Mouse (Mus musculus) left cerebral cortex, adult 18-20 months (tissue): ENCODE measurements around the gene Arhgef7. TPM values are rescaled to one million over a fixed set of nuclear protein-coding genes. Genes with fewer than 3 reads are reported as not detected.
"Not testable (repeated sequence)": the region's sequence is repeated elsewhere in the genome, so short reads cannot be mapped to it uniquely, and the experiment has no call there.

Experiments used
- DNase-seq, 2 experiments: peaks; one replicate each; pipeline ENCODE4 v3.0.0; 2021 to 2022; ENCODE audit warnings: low spot score in 2 of 2, mixed read lengths in 1 of 2
- total RNA-seq, 2 experiments: library from RNA; stranded (reverse); gene quantifications; 2 replicates each; pipeline ENCODE4 v1.2.3; 2021

Gene Arhgef7
- total RNA-seq, 2 experiments from 2014 or later = 116 to 119 TPM

- DNase-seq = no peak
These were observed 102.9 kb downstream of the Arhgef7 start for GRCm38 (mm10) chr8:11830214-11831046.

GRCm38 (mm10) chr8:11831174-11831573 lies 103.7 kb downstream of the Arhgef7 start:
- no peak for DNase-seq

- DNase-seq = no peak
These were observed 104.4 kb downstream of the Arhgef7 start for GRCm38 (mm10) chr8:11831939-11832338.

GRCm38 (mm10) chr8:11833157-11833556 lies 105.6 kb downstream of the Arhgef7 start:
- DNase-seq = no peak

GRCm38 (mm10) chr8:11834200-11834599 lies 106.7 kb downstream of the Arhgef7 start:
- no peak for DNase-seq

GRCm38 (mm10) chr8:11834691-11835090 lies 107.2 kb downstream of the Arhgef7 start:
- DNase-seq = peak in 1 of 2 experiments; percentile 50

GRCm38 (mm10) chr8:11840174-11840573 lies 112.7 kb downstream of the Arhgef7 start, which contains the start of gene Tex29:
Gene Tex29, plus strand, starts transcription at chr8:11840474.
- no peak for DNase-seq

GRCm38 (mm10) chr8:11841571-11841970 lies 114.0 kb downstream of the Arhgef7 start:
- no peak for DNase-seq

- DNase-seq = no peak
These were observed 115.2 kb downstream of the Arhgef7 start for GRCm38 (mm10) chr8:11842757-11843156.

- DNase-seq = no peak
These were observed 116.3 kb downstream of the Arhgef7 start for GRCm38 (mm10) chr8:11843677-11844315.

GRCm38 (mm10) chr8:11844316-11844685 lies 116.8 kb downstream of the Arhgef7 start:
- DNase-seq = no peak

GRCm38 (mm10) chr8:11846807-11847206 lies 119.3 kb downstream of the Arhgef7 start:
- DNase-seq = no peak

- DNase-seq = no peak
These were observed 140.3 kb downstream of the Arhgef7 start for GRCm38 (mm10) chr8:11867832-11868231.

GRCm38 (mm10) chr8:11874227-11874626 lies 146.7 kb downstream of the Arhgef7 start:
- not testable (repeated sequence) for DNase-seq

GRCm38 (mm10) chr8:11884646-11885045 lies 157.1 kb downstream of the Arhgef7 start:
- DNase-seq = no peak

Other genes with a start within 250 kb of the Arhgef7 start
- gene Rab20, start 249.0 kb upstream of the Arhgef7 start, total RNA-seq = under 1 TPM; 0.40 to 0.44 TPM
- gene Naxd, start 230.2 kb upstream of the Arhgef7 start, total RNA-seq = 10 to 100 TPM; 54.2 to 55.2 TPM
- gene Cars2, start 176.9 kb upstream of the Arhgef7 start, total RNA-seq = 10 to 100 TPM; 19.9 to 21.5 TPM
- gene Ing1, start 172.2 kb upstream of the Arhgef7 start, total RNA-seq = 10 to 100 TPM; 55.5 to 63.1 TPM
- gene Ankrd10, start 92.0 kb upstream of the Arhgef7 start, total RNA-seq = 10 to 100 TPM; 50.1 to 52.4 TPM
- gene 1700016D06Rik, start 26.7 kb upstream of the Arhgef7 start, total RNA-seq = not detected
- gene Tex29, start 112.8 kb downstream of the Arhgef7 start, total RNA-seq = not detected